Mouse (Mus musculus) heart, postnatal 25 days (tissue): ENCODE data around the gene Spata2l. TPM values are rescaled to one million over a fixed set of nuclear protein-coding genes. Genes with fewer than 3 reads are reported as not detected.
A peak's percentile ranks its signal among the peaks of the same experiment; 100 is the strongest.
"Not testable (repeated sequence)": the region's sequence is repeated elsewhere in the genome, so short reads cannot be mapped to it uniquely, and the experiment has no call there.

Experiments used
- DNase-seq: peaks from one replicate; pipeline ENCODE4 v3.0.0; 2022; ENCODE audit warnings: low spot score
- intact Hi-C: fragments of 180-260 bp; cut with DNase I; formaldehyde crosslinking; loops from one replicate; pipeline ENCODE4 v1.15.1; 2025
- total RNA-seq, 2 experiments: library from RNA; stranded (reverse); gene quantifications; 2 replicates each; pipeline ENCODE4 v1.2.3; 2021

Spata2l gene
- total RNA-seq = 1 to 10 TPM; 5.9 to 6.8 TPM

GRCm38 (mm10) chr8:123235520-123236497 is at the start of gene Spata2l:
Gene Spata2l, minus strand, starts transcription at chr8:123236233.
- intact Hi-C loops = no loop called here
- DNase-seq = peak; percentile 66

- DNase-seq = no peak
- intact Hi-C loops = no loop called here
Measured at GRCm38 (mm10) chr8:123284493-123284892, 48.5 kb upstream of the Spata2l start.

- intact Hi-C loops = no loop called here
- no peak for DNase-seq
Measured at GRCm38 (mm10) chr8:123283991-123284390, 48.0 kb upstream of the Spata2l start.

GRCm38 (mm10) chr8:123282994-123283393 is 47.0 kb upstream of the Spata2l start:
- DNase-seq, intact Hi-C loops: not testable (repeated sequence)

- DNase-seq = no peak
- intact Hi-C loops = no loop called here
Measured at GRCm38 (mm10) chr8:123280302-123281094, 44.5 kb upstream of the Spata2l start.

- intact Hi-C loops = no loop called here
- DNase-seq = no peak
Measured at GRCm38 (mm10) chr8:123279828-123280227, 43.8 kb upstream of the Spata2l start.

GRCm38 (mm10) chr8:123278445-123278844 is 42.4 kb upstream of the Spata2l start:
- intact Hi-C loops = no loop called here
- no peak for DNase-seq

- DNase-seq = no peak
- intact Hi-C loops = no loop called here
Measured at GRCm38 (mm10) chr8:123275096-123275495, 39.1 kb upstream of the Spata2l start.

GRCm38 (mm10) chr8:123274447-123274846 is 38.4 kb upstream of the Spata2l start:
- DNase-seq = no peak

GRCm38 (mm10) chr8:123271901-123272300 is 35.9 kb upstream of the Spata2l start:
- intact Hi-C loops = no loop called here
- DNase-seq = no peak

More at GRCm38 (mm10) chr8:123274447-123274846, 38.4 kb upstream of the Spata2l start:
- intact Hi-C loops = no loop called here

GRCm38 (mm10) chr8:123271147-123271546 is 35.1 kb upstream of the Spata2l start:
- DNase-seq = no peak
- intact Hi-C loops = no loop called here

GRCm38 (mm10) chr8:123267926-123268656 is 32.1 kb upstream of the Spata2l start:
- intact Hi-C loops = no loop called here
- DNase-seq = no peak

- DNase-seq, intact Hi-C loops: not testable (repeated sequence)
Measured at GRCm38 (mm10) chr8:123257593-123257992, 21.6 kb upstream of the Spata2l start.

GRCm38 (mm10) chr8:123257114-123257513 is 21.1 kb upstream of the Spata2l start:
- DNase-seq = no peak
- intact Hi-C loops = no loop called here

GRCm38 (mm10) chr8:123255170-123255569 is 19.1 kb upstream of the Spata2l start:
- DNase-seq = no peak
- intact Hi-C loops = no loop called here

GRCm38 (mm10) chr8:123254099-123254885 is 18.3 kb upstream of the Spata2l start, which contains the start of the genes Zfp276 and Vps9d1:
Gene Zfp276, plus strand, starts transcription at chr8:123254195.
Gene Vps9d1, minus strand, starts transcription at chr8:123254348.
- intact Hi-C loops = loop anchor here (5.0 kb wide), 1 partner anchor 42 kb away; the partner anchor contains the start of genes Chmp1a and Spata33

GRCm38 (mm10) chr8:123253451-123254098 is 17.5 kb upstream of the Spata2l start:
- intact Hi-C loops = loop anchor here (5.0 kb wide), 1 partner anchor 41 kb away; the partner anchor contains the start of genes Chmp1a and Spata33
- no peak for DNase-seq

More at GRCm38 (mm10) chr8:123254099-123254885, 18.3 kb upstream of the Spata2l start, which contains the start of the genes Zfp276 and Vps9d1:
- DNase-seq = peak; percentile 70

GRCm38 (mm10) chr8:123252925-123253324 is 16.9 kb upstream of the Spata2l start:
- intact Hi-C loops = loop anchor here (5.0 kb wide), 1 partner anchor 41 kb away; the partner anchor contains the start of genes Chmp1a and Spata33
- no peak for DNase-seq
